Mouse (Mus musculus): Measurements from ENCODE around the gene Wdr20.

GRCm38 (mm10) chr12:110702556-110702955 lies 35.2 kb upstream of the Wdr20 start, which contains the start of gene Hsp90aa1:
- no peak for TF ChIP-seq MYC (IDR thresholded peaks at IDR 0.05; ENCODE audit: low read depth, low read length)
- no peak for TF ChIP-seq CTCF (IDR thresholded peaks at IDR 0.05 in 2 of 3, conservative IDR thresholded peaks at IDR 0.05 in 1 of 3; ENCODE audit: control insufficient read depth in 1 of 3, insufficient read depth in 1 of 3, low read depth in 2 of 3, low read length in 3 of 3, poor library complexity in 1 of 3, severe bottlenecking in 1 of 3)
- TF ChIP-seq MAZ (IDR thresholded peaks at IDR 0.05; ENCODE audit: low read depth, low read length) = no peak; the same call in 1 of the 2 replicates
- no peak for TF ChIP-seq E2F4 (IDR thresholded peaks at IDR 0.05; ENCODE audit: borderline replicate concordance, low read depth, low read length)
- no peak for TF ChIP-seq POLR2A (IDR thresholded peaks at IDR 0.05; ENCODE audit: control insufficient read depth in 1 of 2, insufficient read depth in 1 of 2, low read depth in 1 of 2, low read length in 2 of 2, poor library complexity in 1 of 2)
- TF ChIP-seq RAD21 (IDR thresholded peaks at IDR 0.05; ENCODE audit: low read depth, low read length) = no peak
- TF ChIP-seq GATA1 (IDR thresholded peaks at IDR 0.05; ENCODE audit: low read depth, low read length) = 0 out of 2 replicates have a peak, but pooled peaks have one; percentile 35
- TF ChIP-seq ETS1 (IDR thresholded peaks at IDR 0.05; ENCODE audit: low read depth, low read length) = no peak
- TF ChIP-seq EP300 (IDR thresholded peaks at IDR 0.05; ENCODE audit: low read depth in 1 of 2, low read length in 2 of 2) = no peak; a peak in 1 of 4 replicates

All from MEL (cell line).